Mouse (Mus musculus): ENCODE measurements around the gene Tmem189. TPM values are rescaled to one million over a fixed set of nuclear protein-coding genes. Genes with fewer than 3 reads are reported as not detected.

The Tmem189 gene
- polyA plus RNA-seq, 1 experiment from 2014 or later: 55.1 TPM

DNA sequence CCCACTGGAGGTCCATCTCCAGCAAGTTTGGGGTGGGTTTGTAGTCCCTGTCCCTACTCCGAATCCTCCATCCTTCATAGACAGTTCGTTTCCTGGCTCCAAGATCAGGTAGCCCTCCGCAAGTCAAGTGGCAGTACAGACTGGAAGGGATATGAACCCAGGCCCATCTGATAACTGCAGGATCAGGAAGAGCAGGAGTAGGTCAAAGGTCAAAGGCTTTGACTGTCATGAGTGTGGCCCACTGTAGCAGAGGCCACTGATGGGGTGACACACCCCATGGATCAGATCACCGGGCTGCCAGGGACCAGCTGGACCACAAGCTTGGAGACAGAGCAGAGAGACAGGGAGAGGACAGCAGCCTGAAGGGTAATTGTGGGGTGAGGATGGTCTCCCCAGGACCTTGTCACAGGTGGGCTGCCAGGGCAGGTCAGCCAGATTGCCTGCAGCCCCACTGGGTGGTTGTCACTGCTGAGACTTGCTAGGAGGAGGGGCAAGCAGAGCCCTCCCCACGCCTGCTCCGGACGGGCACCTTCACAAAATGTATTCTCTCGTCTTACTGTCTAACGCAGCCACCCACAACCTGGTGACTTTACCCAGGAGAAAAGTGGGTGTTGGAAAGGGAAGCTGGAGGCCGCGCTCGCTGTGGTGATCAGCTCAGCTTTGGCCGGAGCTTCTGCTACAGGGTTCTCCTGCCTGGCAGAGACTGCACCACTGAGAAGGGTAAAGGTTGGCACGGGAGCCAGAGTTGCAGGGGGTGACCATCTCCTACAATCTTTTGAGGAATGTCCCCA is 2.4 kb upstream of the Tmem189 start:
- Histone ChIP-seq H3K4me3 (ENCODE audit: low read depth, low read length) (peak overlapping the region; percentile 81), H3K36me3 (ENCODE audit: insufficient read depth, low read length) (peaks cover 16% of the 10 kb centered on the region), H3K4me1 (ENCODE audit: insufficient read depth, low read depth, low read length) (no peaks in the 10 kb centered on the region; the same call in 1 of the 2 replicates), H3K27ac (ENCODE audit: low read length) (peak overlapping the region; percentile 98), H3K4me2 (replicated peaks; ENCODE audit: low read depth, low read length) (peak overlapping the region; percentile 75), H3K9me3 (ENCODE audit: low read length) (no peaks in the 10 kb centered on the region), H3K9ac (replicated peaks; ENCODE audit: low read depth) (peak overlapping the region; percentile 93), H3K27me3 (replicated peaks; ENCODE audit: insufficient read depth, low read length) (no peaks in the 10 kb centered on the region)
- WGBS: 63% methylated on average over 14 of the region's 14 CpGs
- no peak for TF ChIP-seq CTCF (IDR thresholded peaks at IDR 0.05)
- TF ChIP-seq EP300 (IDR thresholded peaks at IDR 0.05): no peak
- ATAC-seq (no peak), DNase-seq (ENCODE audit: low spot score) (peak; percentile 25)

DNA sequence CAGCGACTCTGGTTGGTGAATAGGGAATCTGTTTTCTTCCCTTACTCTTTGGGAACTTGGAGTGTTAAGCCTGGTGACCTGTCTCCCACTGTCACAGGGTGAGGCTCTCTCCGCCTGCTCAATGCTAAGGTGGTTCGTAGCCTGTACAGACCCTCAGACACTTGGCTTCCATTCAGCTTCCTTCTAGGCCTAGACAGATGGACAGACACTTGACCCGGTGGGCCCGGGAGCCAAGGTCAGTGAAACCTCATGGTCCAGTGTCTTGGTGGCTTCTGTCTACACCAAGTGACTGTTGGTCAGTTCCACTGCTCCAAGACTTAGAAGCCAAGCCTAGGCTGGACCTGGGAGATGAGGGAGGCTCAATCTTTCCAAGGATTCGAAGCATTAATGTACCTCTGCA is 1.8 kb upstream of the Tmem189 start:
- Histone ChIP-seq H3K9ac (replicated peaks; ENCODE audit: low read depth) (peak overlapping the region; percentile 93), H3K27ac (ENCODE audit: low read length) (peak overlapping the region; percentile 98), H3K4me3 (ENCODE audit: low read depth, low read length) (peak overlapping the region; percentile 81), H3K27me3 (replicated peaks; ENCODE audit: insufficient read depth, low read length) (no peaks in the 10 kb centered on the region), H3K4me1 (ENCODE audit: insufficient read depth, low read depth, low read length) (no peaks in the 10 kb centered on the region; the same call in 1 of the 2 replicates), H3K9me3 (ENCODE audit: low read length) (no peaks in the 10 kb centered on the region), H3K36me3 (ENCODE audit: insufficient read depth, low read length) (peaks cover 16% of the 10 kb centered on the region), H3K4me2 (replicated peaks; ENCODE audit: low read depth, low read length) (peak overlapping the region; percentile 75)
- ATAC-seq (no peak), DNase-seq (ENCODE audit: low spot score) (no peak)
- 58% methylated on average over 6 of the region's 6 CpGs for WGBS
- TF ChIP-seq EP300 (IDR thresholded peaks at IDR 0.05) (no peak), CTCF (IDR thresholded peaks at IDR 0.05) (no peak)

DNA sequence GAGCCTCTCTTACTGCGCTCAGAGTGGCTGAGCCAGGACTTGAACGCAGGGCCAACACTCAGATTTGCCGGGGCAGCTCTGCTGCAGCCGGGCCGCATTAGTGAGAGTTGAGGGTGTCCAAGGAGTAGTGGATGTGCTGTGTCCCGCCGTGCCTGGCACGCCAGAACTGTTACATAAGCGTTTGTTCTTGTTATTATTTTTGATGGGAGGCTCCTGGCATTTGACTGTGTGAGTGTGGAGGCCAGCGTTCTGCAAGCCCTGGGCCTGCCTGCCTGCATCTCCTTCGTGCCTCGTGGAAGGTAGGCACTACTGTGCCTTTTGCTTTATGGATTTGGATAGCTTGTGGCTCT is 1.3 kb upstream of the Tmem189 start:
- WGBS: 32% methylated on average over 12 of the region's 12 CpGs

DNA sequence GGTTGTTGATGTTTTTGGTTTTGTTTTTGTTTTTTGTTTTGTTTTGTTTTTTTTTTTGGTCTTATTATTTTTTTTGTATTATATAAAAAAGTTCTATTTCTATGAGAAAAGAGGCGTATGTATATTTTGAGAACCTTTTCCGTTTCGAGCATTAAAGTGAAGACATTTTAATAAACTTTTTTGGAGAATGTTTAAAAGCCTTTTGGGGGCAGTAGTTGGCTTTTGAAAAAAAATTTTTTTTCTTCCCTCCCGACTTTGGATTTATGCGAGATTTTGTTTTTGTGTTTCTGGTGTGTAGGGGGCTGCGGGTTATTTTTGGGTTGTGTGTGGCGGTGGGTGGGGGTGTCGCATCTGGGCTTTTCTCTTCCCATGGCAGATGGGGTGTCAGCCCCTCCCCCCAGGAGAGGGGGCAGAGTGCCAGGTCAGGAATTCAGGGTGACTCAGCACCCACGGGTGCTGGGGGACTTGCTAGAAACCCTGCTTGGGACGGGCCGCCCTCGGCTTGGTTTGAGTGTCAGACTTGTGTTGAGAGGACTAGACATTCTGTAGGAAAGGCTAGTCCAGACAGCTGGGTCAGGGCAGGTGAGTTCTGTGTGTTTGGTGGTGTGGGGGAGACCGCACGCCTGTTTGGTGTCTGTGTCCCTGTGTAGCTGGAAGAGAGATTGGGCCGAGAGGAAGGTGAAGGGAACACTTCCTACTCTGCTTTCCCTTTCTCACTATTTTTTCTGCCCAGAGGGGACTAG is 768 bp upstream of the Tmem189 start:
- peak overlapping the region; percentile 98 for H3K27ac ChIP-seq (ENCODE audit: low read length)
- H3K4me3 ChIP-seq (ENCODE audit: low read depth, low read length): peak overlapping the region; percentile 81
- DNase-seq (ENCODE audit: low spot score) (peak; percentile 54), ATAC-seq (no peak)
- no peaks in the 10 kb centered on the region for H3K9me3 ChIP-seq (ENCODE audit: low read length)
- WGBS: 25% methylated on average over 15 of the region's 15 CpGs
- no peaks in the 10 kb centered on the region for H3K27me3 ChIP-seq (replicated peaks; ENCODE audit: insufficient read depth, low read length)
- TF ChIP-seq EP300 (IDR thresholded peaks at IDR 0.05) (no peak), CTCF (IDR thresholded peaks at IDR 0.05) (no peak)
- H3K4me2 ChIP-seq (replicated peaks; ENCODE audit: low read depth, low read length): peak overlapping the region; percentile 75
- H3K4me1 ChIP-seq (ENCODE audit: insufficient read depth, low read depth, low read length): no peaks in the 10 kb centered on the region; the same call in 1 of the 2 replicates
- peak overlapping the region; percentile 93 for H3K9ac ChIP-seq (replicated peaks; ENCODE audit: low read depth)
- H3K36me3 ChIP-seq (ENCODE audit: insufficient read depth, low read length): peaks cover 16% of the 10 kb centered on the region

More for the DNA sequence above, 1.3 kb upstream of the Tmem189 start:
- peak overlapping the region; percentile 98 for H3K27ac ChIP-seq (ENCODE audit: low read length)
- TF ChIP-seq CTCF (IDR thresholded peaks at IDR 0.05) (no peak), EP300 (IDR thresholded peaks at IDR 0.05) (no peak)
- no peak for DNase-seq (ENCODE audit: low spot score)
- peak overlapping the region; percentile 81 for H3K4me3 ChIP-seq (ENCODE audit: low read depth, low read length)
- H3K27me3 ChIP-seq (replicated peaks; ENCODE audit: insufficient read depth, low read length): no peaks in the 10 kb centered on the region
- peak overlapping the region; percentile 75 for H3K4me2 ChIP-seq (replicated peaks; ENCODE audit: low read depth, low read length)
- no peaks in the 10 kb centered on the region; the same call in 1 of the 2 replicates for H3K4me1 ChIP-seq (ENCODE audit: insufficient read depth, low read depth, low read length)
- H3K9ac ChIP-seq (replicated peaks; ENCODE audit: low read depth): peak overlapping the region; percentile 93
- no peak for ATAC-seq
- H3K36me3 ChIP-seq (ENCODE audit: insufficient read depth, low read length): peaks cover 16% of the 10 kb centered on the region
- no peaks in the 10 kb centered on the region for H3K9me3 ChIP-seq (ENCODE audit: low read length)

DNA sequence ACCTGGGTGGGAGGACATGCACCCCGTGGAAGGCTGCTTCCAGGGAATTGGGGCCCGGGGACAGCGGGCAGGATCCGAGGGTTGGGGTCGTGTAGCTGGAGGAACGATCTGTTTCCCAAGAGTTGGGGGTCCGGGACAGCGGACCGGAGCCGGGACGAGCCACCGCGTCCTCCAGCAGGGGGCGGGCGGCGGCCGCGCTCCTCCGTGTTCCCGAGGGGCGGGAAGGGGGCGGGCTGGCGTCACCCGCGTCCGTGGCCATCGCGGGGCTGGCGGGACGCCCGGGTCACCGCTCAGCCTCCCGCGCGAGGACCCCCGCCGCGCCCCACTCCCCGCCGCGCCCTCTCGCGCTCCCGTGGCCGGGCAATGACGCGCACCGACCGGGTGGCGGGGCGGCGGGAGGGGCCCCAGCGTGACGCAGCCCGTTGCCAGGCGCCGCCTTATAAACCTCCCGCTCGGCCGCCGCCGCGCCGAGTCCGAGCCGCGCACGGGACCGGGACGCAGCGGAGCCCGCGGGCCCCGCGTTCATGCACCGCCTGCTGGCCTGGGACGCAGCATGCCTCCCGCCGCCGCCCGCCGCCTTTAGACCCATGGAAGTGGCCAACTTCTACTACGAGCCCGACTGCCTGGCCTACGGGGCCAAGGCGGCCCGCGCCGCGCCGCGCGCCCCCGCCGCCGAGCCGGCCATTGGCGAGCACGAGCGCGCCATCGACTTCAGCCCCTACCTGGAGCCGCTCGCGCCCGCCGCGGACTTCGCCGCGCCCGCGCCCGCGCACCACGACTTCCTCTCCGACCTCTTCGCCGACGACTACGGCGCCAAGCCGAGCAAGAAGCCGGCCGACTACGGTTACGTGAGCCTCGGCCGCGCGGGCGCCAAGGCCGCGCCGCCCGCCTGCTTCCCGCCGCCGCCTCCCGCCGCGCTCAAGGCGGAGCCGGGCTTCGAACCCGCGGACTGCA is 847 bp downstream of the Tmem189 start, which contains the start of gene Cebpb:
Gene Cebpb, plus strand, starts transcription at position 418 of the 954 bp plus-strand sequence.
- WGBS: 2% methylated on average over 78 of the region's 147 CpGs
- peak; percentile 94 for DNase-seq (ENCODE audit: low spot score)
- TF ChIP-seq CTCF (IDR thresholded peaks at IDR 0.05) (peak; percentile 77), EP300 (IDR thresholded peaks at IDR 0.05) (no peak)
- Histone ChIP-seq H3K9me3 (ENCODE audit: low read length) (no peaks in the 10 kb centered on the region), H3K36me3 (ENCODE audit: insufficient read depth, low read length) (peaks cover 16% of the 10 kb centered on the region), H3K4me3 (ENCODE audit: low read depth, low read length) (peak within 1 kb of the TSS; percentile 81), H3K4me1 (ENCODE audit: insufficient read depth, low read depth, low read length) (no peaks in the 10 kb centered on the region; the same call in 1 of the 2 replicates), H3K4me2 (replicated peaks; ENCODE audit: low read depth, low read length) (peak within 1 kb of the TSS; percentile 75), H3K9ac (replicated peaks; ENCODE audit: low read depth) (peak within 1 kb of the TSS; percentile 93), H3K27ac (ENCODE audit: low read length) (peak within 1 kb of the TSS; percentile 98), H3K27me3 (replicated peaks; ENCODE audit: insufficient read depth, low read length) (no peaks in the 10 kb centered on the region)
- ATAC-seq: peak; percentile 84
